ENCODE assay signal across 12 mouse cellular contexts in the genomic region with DNA sequence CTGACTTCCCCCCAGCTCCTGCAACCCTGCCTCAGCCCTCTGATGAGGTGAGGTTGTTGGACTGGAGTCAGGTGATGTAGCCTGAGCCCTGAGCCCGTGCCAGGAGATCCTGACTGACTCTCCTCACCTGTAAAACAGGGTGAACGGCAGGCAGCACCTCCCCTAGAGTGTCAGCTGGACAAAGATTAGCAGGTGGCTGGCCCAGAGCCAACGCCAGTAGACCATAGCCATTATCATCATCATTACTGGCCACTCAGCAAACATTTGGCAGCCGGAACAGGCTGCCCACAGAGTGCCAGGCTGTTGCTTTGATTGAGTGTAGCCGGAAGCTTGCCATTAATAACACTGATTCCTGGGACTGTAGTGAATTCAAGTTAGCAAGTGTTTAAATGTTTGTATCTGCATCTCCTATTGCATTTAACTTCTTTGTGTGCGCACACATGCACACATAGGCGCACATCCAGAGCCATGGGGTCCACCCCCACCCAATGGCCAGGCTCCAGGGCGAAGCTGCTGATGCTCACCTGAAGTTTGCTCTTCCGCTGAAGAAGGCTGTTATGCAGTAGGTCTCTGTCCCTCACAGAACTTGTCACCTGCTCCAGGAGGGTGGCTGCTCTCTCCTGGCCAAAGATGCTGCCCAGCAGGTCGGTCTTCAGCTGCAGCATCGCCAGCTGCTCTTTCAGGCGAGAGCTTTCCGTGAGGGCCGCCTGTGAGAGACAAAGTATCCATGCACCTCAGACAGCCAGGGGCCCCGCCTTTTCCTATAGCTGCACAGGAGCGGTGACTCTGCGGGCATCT. TPM values are rescaled to one million over a fixed set of nuclear protein-coding genes. Genes with fewer than 3 reads are reported as not detected.
DNase-seq lines count a peak whose midpoint lies in the region; ATAC-seq lines count a peak whose summit lies in the region.
"Had no signal": no experiment of that assay in that cellular context is flagged by ENCODE, and none has a peak within 500 bp of the region (broad histone marks: within the 10 kb centered on the region; RNA-seq: fewer than 3 reads in every experiment).

No protein-coding gene starts in this region.

- peak; percentile 92 for DNase-seq in kidney, adult 11 months
- peak; percentile 31 for DNase-seq in MN1 (ENCODE audit: low spot score)
- peak; percentile 91 for DNase-seq in cerebellum, adult 11-12 months
- peak; percentile 93 for DNase-seq in kidney, adult 9 months
- no peak for DNase-seq in B cell, adult 2 months
- no peak for DNase-seq in left cerebral cortex, postnatal 14 days (ENCODE audit: low spot score in 2 of 2)
- no peak for DNase-seq in c-Kit-positive CD71-positive TER-119-positive erythroid progenitor cells, embryonic 14.5 days (ENCODE audit: low spot score)
- DNase-seq: thymus, adult 18-20 months had no signal

- intact Hi-C loops in left cerebral cortex, postnatal 14 days (cut with DNase I): no loop called here

- H3K4me1 ChIP-seq in kidney, embryonic 14.5 days (ENCODE audit: control insufficient read depth, insufficient read depth, low read length): no peaks in the 10 kb centered on the region
- H3K4me1 ChIP-seq: neural tube, embryonic 12.5 days had no signal

- H3K9me3 ChIP-seq in kidney, embryonic 14.5 days (ENCODE audit: control insufficient read depth, low read length): no peaks in the 10 kb centered on the region
- H3K9me3 ChIP-seq: G1E; limb, embryonic 15.5 days; neural tube, embryonic 12.5 days had no signal

- no peak overlapping the region for H3K9ac ChIP-seq in kidney, embryonic 14.5 days (ENCODE audit: low read depth, low read length)
- H3K9ac ChIP-seq: limb, embryonic 15.5 days; neural tube, embryonic 12.5 days had no signal

- ATAC-seq in kidney, embryonic 14.5 days (ENCODE audit: low FRiP score, low TSS enrichment): no peak

- H3K27ac ChIP-seq in kidney, embryonic 14.5 days (ENCODE audit: low read depth, low read length): no peak overlapping the region
- H3K27ac ChIP-seq: limb, embryonic 15.5 days; neural tube, embryonic 12.5 days had no signal

- H3K36me3 ChIP-seq in kidney, embryonic 14.5 days (ENCODE audit: control insufficient read depth, insufficient read depth, low read length): no peaks in the 10 kb centered on the region
- H3K36me3 ChIP-seq: neural tube, embryonic 12.5 days had no signal

- WGBS in kidney, embryonic 14.5 days: 61% methylated on average over 17 of the region's 17 CpGs

- no peak overlapping the region for H3K4me2 ChIP-seq in kidney, embryonic 14.5 days (replicated peaks; ENCODE audit: low read depth, low read length)
- H3K4me2 ChIP-seq: limb, embryonic 15.5 days; neural tube, embryonic 12.5 days had no signal

- no peaks in the 10 kb centered on the region; the same call in 1 of the 2 replicates for H3K27me3 ChIP-seq in kidney, embryonic 14.5 days (ENCODE audit: control insufficient read depth, insufficient read depth, low read length)
- H3K27me3 ChIP-seq: limb, embryonic 15.5 days; neural tube, embryonic 12.5 days had no signal

- H3K4me3 ChIP-seq in kidney, embryonic 14.5 days (ENCODE audit: low read length): no peak overlapping the region
- H3K4me3 ChIP-seq: limb, embryonic 15.5 days; neural tube, embryonic 12.5 days had no signal

RNA-seq across cellular contexts. Expression of gene Syne3, which starts 54.4 kb away (rescaled TPM):
- 0.24 and 0.51 TPM in 2 replicates for polyA plus RNA-seq in kidney, embryonic 14.5 days (2014; fragmentation: Nextera tagmentation; extraction: Ambion mirVana)
- 1 to 10 TPM; 1.1 to 1.4 TPM for total RNA-seq in left cerebral cortex, postnatal 14 days (2021)

Comparison
In these comparisons a context has a peak if more than half of its experiments do, and no peak if none do; other contexts are left out.
1. DNase-seq: peak in kidney, adult 11 months (single experiment), MN1 (single experiment), cerebellum, adult 11-12 months (single experiment) and kidney, adult 9 months (single experiment); none in B cell, adult 2 months (0 of 2), left cerebral cortex, postnatal 14 days (0 of 2) and c-Kit-positive CD71-positive TER-119-positive erythroid progenitor cells, embryonic 14.5 days (single experiment).